Mouse (Mus musculus) liver (tissue): ENCODE results near the gene N4bp2l1.
A peak's percentile ranks its signal among the peaks of the same experiment; 100 is the strongest.
"Not testable (repeated sequence)": the region's sequence is repeated elsewhere in the genome, so short reads cannot be mapped to it uniquely, and the experiment has no call there.

Experiments used
- DNase-seq: peaks from one replicate; pipeline ENCODE4 v3.0.0-alpha.2; 2020; ENCODE audit warnings: mixed read lengths

The N4bp2l1 gene

GRCm38 (mm10) chr5:150597088-150597487 is at the start of gene N4bp2l1:
Gene N4bp2l1, minus strand, starts transcription at chr5:150597188.
- no peak for DNase-seq

- DNase-seq, result peak; percentile 29
Measured at GRCm38 (mm10) chr5:150644926-150645325, 47.9 kb upstream of the N4bp2l1 start.

GRCm38 (mm10) chr5:150643390-150643789 is 46.4 kb upstream of the N4bp2l1 start:
- not testable (repeated sequence) for DNase-seq

GRCm38 (mm10) chr5:150641440-150641839 is 44.5 kb upstream of the N4bp2l1 start:
- no peak for DNase-seq

GRCm38 (mm10) chr5:150629692-150630091 is 32.7 kb upstream of the N4bp2l1 start:
- DNase-seq, result no peak

- DNase-seq, result no peak
Measured at GRCm38 (mm10) chr5:150629272-150629671, 32.3 kb upstream of the N4bp2l1 start.

GRCm38 (mm10) chr5:150625528-150625927 is 28.5 kb upstream of the N4bp2l1 start:
- DNase-seq, result no peak

- no peak for DNase-seq
Measured at GRCm38 (mm10) chr5:150622792-150623191, 25.8 kb upstream of the N4bp2l1 start.

- DNase-seq, result no peak
Measured at GRCm38 (mm10) chr5:150621592-150621991, 24.6 kb upstream of the N4bp2l1 start.

GRCm38 (mm10) chr5:150620588-150621135 is 23.7 kb upstream of the N4bp2l1 start:
- DNase-seq, result no peak

- DNase-seq, result no peak
Measured at GRCm38 (mm10) chr5:150618599-150619355, 21.8 kb upstream of the N4bp2l1 start.

- no peak for DNase-seq
Measured at GRCm38 (mm10) chr5:150616731-150617130, 19.7 kb upstream of the N4bp2l1 start.

GRCm38 (mm10) chr5:150616216-150616615 is 19.2 kb upstream of the N4bp2l1 start:
- no peak for DNase-seq

GRCm38 (mm10) chr5:150614054-150614453 is 17.1 kb upstream of the N4bp2l1 start:
- DNase-seq, result no peak

GRCm38 (mm10) chr5:150611697-150612096 is 14.7 kb upstream of the N4bp2l1 start:
- DNase-seq, result no peak

GRCm38 (mm10) chr5:150611136-150611535 is 14.1 kb upstream of the N4bp2l1 start:
- no peak for DNase-seq

- DNase-seq, result no peak
Measured at GRCm38 (mm10) chr5:150607631-150608030, 10.6 kb upstream of the N4bp2l1 start.

GRCm38 (mm10) chr5:150606131-150606530 is 9.1 kb upstream of the N4bp2l1 start:
- DNase-seq, result no peak

- DNase-seq, result no peak
Measured at GRCm38 (mm10) chr5:150601441-150602230, 4.6 kb upstream of the N4bp2l1 start.

- DNase-seq, result no peak
Measured at GRCm38 (mm10) chr5:150600554-150601440, 3.8 kb upstream of the N4bp2l1 start.

- no peak for DNase-seq
Measured at GRCm38 (mm10) chr5:150599301-150600294, 2.6 kb upstream of the N4bp2l1 start.
